Comparison of ENCODE assay signal across 21 mouse cellular contexts in genomic region chr17:34177179-34177578, GRCm38 (mm10). TPM values are rescaled to one million over a fixed set of nuclear protein-coding genes. Genes with fewer than 3 reads are reported as not detected.
A peak's percentile ranks its signal among the peaks of the same experiment; 100 is the strongest.
DNase-seq lines count a peak whose midpoint lies in the region; ATAC-seq and TF ChIP-seq lines count a peak whose summit lies in the region.
"Had no signal": no experiment of that assay in that cellular context is flagged by ENCODE, and none has a peak within 500 bp of the region (broad histone marks: within the 10 kb centered on the region; RNA-seq: fewer than 3 reads in every experiment).

No protein-coding gene starts in this region.

- H3K4me3 ChIP-seq in heart, adult 2 months, result no peak overlapping the region
- H3K4me3 ChIP-seq in lung, embryonic 14.5 days (ENCODE audit: low read depth, low read length), result no peak overlapping the region
- no peak overlapping the region for H3K4me3 ChIP-seq in forebrain, embryonic 15.5 days
- H3K4me3 ChIP-seq: intestine, embryonic 15.5 days; liver, embryonic 13.5 days; midbrain, embryonic 12.5 days had no signal

- TF ChIP-seq EP300 in heart, adult 2 months (IDR thresholded peaks at IDR 0.05; ENCODE audit: insufficient read depth, low read depth, low read length), result no peak

- H3K79me2 ChIP-seq in heart, adult 2 months (replicated peaks; ENCODE audit: control insufficient read depth, insufficient read depth, low read length), result no peaks in the 10 kb centered on the region

- no peak for ATAC-seq in lung, embryonic 14.5 days (ENCODE audit: insufficient read depth)
- ATAC-seq in forebrain, embryonic 15.5 days (replicated peaks), result no peak
- ATAC-seq: forebrain, embryonic 16.5 days; intestine, embryonic 15.5 days; Patski had no signal

- TF ChIP-seq CTCF in heart, adult 2 months (IDR thresholded peaks at IDR 0.05), result peak; percentile 54
- TF ChIP-seq CTCF in lung, embryonic 14.5 days (IDR thresholded peaks at IDR 0.05; ENCODE audit: low read depth), result peak; percentile 50

- WGBS in heart, adult 2 months, result 68% methylated on average over 4 of the region's 4 CpGs
- 76% methylated on average over 4 of the region's 4 CpGs for WGBS in lung, embryonic 14.5 days
- WGBS in forebrain, embryonic 15.5 days, result 74% methylated on average over 4 of the region's 4 CpGs

- H3K27me3 ChIP-seq in heart, adult 2 months (ENCODE audit: control insufficient read depth, insufficient read depth, low read length), result no peaks in the 10 kb centered on the region
- no peaks in the 10 kb centered on the region; the same call in 1 of the 2 replicates for H3K27me3 ChIP-seq in lung, embryonic 14.5 days (ENCODE audit: insufficient read depth, low read length)
- no peaks in the 10 kb centered on the region for H3K27me3 ChIP-seq in forebrain, embryonic 15.5 days
- H3K27me3 ChIP-seq: intestine, embryonic 15.5 days had no signal

- no peak overlapping the region for H3K4me2 ChIP-seq in lung, embryonic 14.5 days
- H3K4me2 ChIP-seq in forebrain, embryonic 15.5 days (replicated peaks), result no peak overlapping the region
- H3K4me2 ChIP-seq: heart, embryonic 11.5 days; intestine, embryonic 15.5 days; liver, embryonic 13.5 days; midbrain, embryonic 12.5 days had no signal

- H3K27ac ChIP-seq in heart, adult 2 months, result no peak overlapping the region
- H3K27ac ChIP-seq in lung, embryonic 14.5 days (ENCODE audit: low read depth), result no peak overlapping the region
- H3K27ac ChIP-seq in forebrain, embryonic 15.5 days (replicated peaks), result no peak overlapping the region
- H3K27ac ChIP-seq: intestine, embryonic 15.5 days; liver, embryonic 13.5 days; midbrain, embryonic 12.5 days had no signal

- no peaks in the 10 kb centered on the region for H3K36me3 ChIP-seq in heart, adult 2 months (ENCODE audit: control insufficient read depth, insufficient read depth, low read length)
- no peaks in the 10 kb centered on the region for H3K36me3 ChIP-seq in lung, embryonic 14.5 days (ENCODE audit: insufficient read depth)
- H3K36me3 ChIP-seq in forebrain, embryonic 15.5 days, result no peaks in the 10 kb centered on the region
- H3K36me3 ChIP-seq: intestine, embryonic 15.5 days; liver, embryonic 13.5 days; midbrain, embryonic 12.5 days had no signal

- intact Hi-C loops in heart, adult 2 months (cut with DNase I), result no loop called here
- intact Hi-C loops in heart, postnatal 10 days (cut with DNase I), result no loop called here

- no peak overlapping the region for H3K9ac ChIP-seq in heart, adult 2 months (ENCODE audit: low read depth, low read length)
- H3K9ac ChIP-seq in lung, embryonic 14.5 days, result no peak overlapping the region
- no peak overlapping the region for H3K9ac ChIP-seq in forebrain, embryonic 15.5 days (replicated peaks)
- H3K9ac ChIP-seq: intestine, embryonic 15.5 days; liver, embryonic 13.5 days; midbrain, embryonic 12.5 days had no signal

- no peak for DNase-seq in heart, adult 2 months
- no peak for DNase-seq in heart, postnatal 4 days
- peak; percentile 20 for DNase-seq in lung, embryonic 14.5 days
- no peak for DNase-seq in lung, postnatal 25 days (ENCODE audit: low spot score)
- DNase-seq in ES-CJ7 (ENCODE audit: low read depth, low spot score), result peak; percentile 57
- DNase-seq in naive thymus-derived CD4-positive, alpha-beta T cell, adult 2 months (ENCODE audit: low read depth), result peak; percentile 75
- no peak for DNase-seq in heart, postnatal 10 days
- DNase-seq: adrenal gland, adult 2 months; cerebellum, adult 9-11 months; embryo, embryonic 11 days; gastrocnemius, postnatal 10 days; heart, postnatal 36 days; kidney, postnatal 25 days; liver, embryonic 13.5 days; lung, postnatal 4 days had no signal

- peaks cover 13% of the 10 kb centered on the region; the same call in 1 of the 2 replicates for H3K9me3 ChIP-seq in lung, embryonic 14.5 days (ENCODE audit: low read depth, low read length)
- H3K9me3 ChIP-seq in forebrain, embryonic 15.5 days, result 0 out of 2 replicates have a peak, but pooled peaks cover 4% of the 10 kb centered on the region
- H3K9me3 ChIP-seq: intestine, embryonic 15.5 days had no signal

- no peak for TF ChIP-seq POLR2A in heart, adult 2 months (IDR thresholded peaks at IDR 0.05; ENCODE audit: insufficient read depth, low read depth, low read length)

- no peaks in the 10 kb centered on the region for H3K4me1 ChIP-seq in heart, adult 2 months (ENCODE audit: control insufficient read depth, insufficient read depth, low read length)
- no peaks in the 10 kb centered on the region for H3K4me1 ChIP-seq in lung, embryonic 14.5 days (ENCODE audit: insufficient read depth)
- no peaks in the 10 kb centered on the region for H3K4me1 ChIP-seq in forebrain, embryonic 15.5 days
- H3K4me1 ChIP-seq: intestine, embryonic 15.5 days; midbrain, embryonic 12.5 days had no signal

RNA-seq across cellular contexts. Expression of gene Tap1, which starts 10.2 kb away (rescaled TPM):
- 1 to 10 TPM; 3.4 to 7.2 TPM for total RNA-seq in heart, adult 2 months (2021)
- polyA plus RNA-seq in heart, adult 2 months (2012; rRNA removed), result 10.9 and 11.7 TPM in 2 replicates
- total RNA-seq in heart, postnatal 4 days (2021), result 1 to 10 TPM; 4.8 to 5.4 TPM
- polyA plus RNA-seq in lung, embryonic 14.5 days (2014; fragmentation: Nextera tagmentation; extraction: Ambion mirVana), result 3.5 and 4.0 TPM in 2 replicates
- 1.5 and 1.6 TPM in 2 replicates for polyA plus RNA-seq in forebrain, embryonic 15.5 days (2015; fragmentation: Nextera tagmentation; extraction: Ambion mirVana)
- 1 to 10 TPM; 6.7 to 7.0 TPM for total RNA-seq in heart, postnatal 10 days (2021)

RNA-seq across cellular contexts. Expression of gene Psmb9, which starts 10.4 kb away (rescaled TPM):
- 10 to 100 TPM in 1 of 2 experiments, 1 to 10 TPM in 1; 6.9 to 13.5 TPM for total RNA-seq in heart, adult 2 months (2021)
- polyA plus RNA-seq in heart, adult 2 months (2012; rRNA removed), result 16.0 and 20.5 TPM in 2 replicates
- total RNA-seq in heart, postnatal 4 days (2021), result 1 to 10 TPM; 2.5 to 3.8 TPM
- polyA plus RNA-seq in lung, embryonic 14.5 days (2014; fragmentation: Nextera tagmentation; extraction: Ambion mirVana), result 3.4 and 4.5 TPM in 2 replicates
- 0.73 and 1.1 TPM in 2 replicates for polyA plus RNA-seq in forebrain, embryonic 15.5 days (2015; fragmentation: Nextera tagmentation; extraction: Ambion mirVana)
- 1 to 10 TPM; 3.2 to 4.6 TPM for total RNA-seq in heart, postnatal 10 days (2021)

RNA-seq across cellular contexts. Expression of gene Psmb8, which starts 20.3 kb away (rescaled TPM):
- 10 to 100 TPM; 12.3 to 18.9 TPM for total RNA-seq in heart, adult 2 months (2021)
- 33.5 and 44.2 TPM in 2 replicates for polyA plus RNA-seq in heart, adult 2 months (2012; rRNA removed)
- total RNA-seq in heart, postnatal 4 days (2021), result 1 to 10 TPM; 3.7 to 7.0 TPM
- 7.9 and 8.9 TPM in 2 replicates for polyA plus RNA-seq in lung, embryonic 14.5 days (2014; fragmentation: Nextera tagmentation; extraction: Ambion mirVana)
- 2.3 and 2.6 TPM in 2 replicates for polyA plus RNA-seq in forebrain, embryonic 15.5 days (2015; fragmentation: Nextera tagmentation; extraction: Ambion mirVana)
- total RNA-seq in heart, postnatal 10 days (2021), result 10 to 100 TPM; 10.3 to 10.7 TPM

RNA-seq across cellular contexts. Expression of gene H2-DMb1, which starts 24.3 kb away (rescaled TPM):
- total RNA-seq in heart, adult 2 months (2021), result 1 to 10 TPM; 1.6 to 2.2 TPM
- 8.9 and 19.1 TPM in 2 replicates for polyA plus RNA-seq in heart, adult 2 months (2012; rRNA removed)
- under 1 TPM; 0.26 to 0.68 TPM for total RNA-seq in heart, postnatal 4 days (2021)
- 1.1 TPM in 2 replicates for polyA plus RNA-seq in lung, embryonic 14.5 days (2014; fragmentation: Nextera tagmentation; extraction: Ambion mirVana)
- polyA plus RNA-seq in forebrain, embryonic 15.5 days (2015; fragmentation: Nextera tagmentation; extraction: Ambion mirVana), result 0.88 and 0.91 TPM in 2 replicates
- total RNA-seq in heart, postnatal 10 days (2021), result under 1 TPM; 0.72 to 0.89 TPM

RNA-seq across cellular contexts. Expression of gene Tap2, which starts 26.1 kb away (rescaled TPM):
- 10 to 100 TPM; 26.1 to 31.2 TPM for total RNA-seq in heart, adult 2 months (2021)
- 25.0 and 26.5 TPM in 2 replicates for polyA plus RNA-seq in heart, adult 2 months (2012; rRNA removed)
- 10 to 100 TPM; 10.7 to 12.3 TPM for total RNA-seq in heart, postnatal 4 days (2021)
- 3.0 and 3.7 TPM in 2 replicates for polyA plus RNA-seq in lung, embryonic 14.5 days (2014; fragmentation: Nextera tagmentation; extraction: Ambion mirVana)
- polyA plus RNA-seq in forebrain, embryonic 15.5 days (2015; fragmentation: Nextera tagmentation; extraction: Ambion mirVana), result 1.3 and 1.7 TPM in 2 replicates
- 10 to 100 TPM; 17.6 to 20.3 TPM for total RNA-seq in heart, postnatal 10 days (2021)

Comparison
In these comparisons a context has a peak if more than half of its experiments do, and no peak if none do; other contexts are left out.
1. DNase-seq: peak in lung, embryonic 14.5 days (single experiment), ES-CJ7 (single experiment) and naive thymus-derived CD4-positive, alpha-beta T cell, adult 2 months (single experiment); none in heart, adult 2 months (0 of 2), heart, postnatal 4 days (single experiment), lung, postnatal 25 days (single experiment) and heart, postnatal 10 days (0 of 2).